Mouse (Mus musculus) spleen, adult 2 months (tissue): ENCODE data around the gene Stox2. TPM values are rescaled to one million over a fixed set of nuclear protein-coding genes. Genes with fewer than 3 reads are reported as not detected.

Experiments used
- DNase-seq, 2 experiments: peaks; one replicate each; pipeline versions ENCODE4 v3.0.0 to v3.0.0-alpha.2; 2012 to 2021; ENCODE audit warnings: low spot score in 2 of 2, low read depth in 1 of 2
- H3K27ac ChIP-seq: fragments of 200-500 bp; 2 replicates; pipeline ENCODE4 v1.5.1; 2012; ENCODE audit warnings: low read length, inconsistent platforms; ENCODE audit not compliant: insufficient read depth
- H3K27me3 ChIP-seq: fragments of 200-500 bp; 2 replicates; pipeline ENCODE4 v1.6.1; 2012; ENCODE audit warnings: mild to moderate bottlenecking, moderate library complexity, low read length, inconsistent platforms; ENCODE audit not compliant: control insufficient read depth, insufficient read depth
- H3K36me3 ChIP-seq: fragments of 200-500 bp; 2 replicates; pipeline ENCODE4 v1.6.1; 2012; ENCODE audit warnings: mild to moderate bottlenecking, low read length, inconsistent platforms; ENCODE audit not compliant: control insufficient read depth, insufficient read depth
- H3K4me1 ChIP-seq: fragments of 200-500 bp; 2 replicates; pipeline ENCODE4 v1.6.1; 2011; ENCODE audit warnings: inconsistent platforms; ENCODE audit not compliant: control insufficient read depth, insufficient read depth, insufficient read length
- H3K4me3 ChIP-seq: fragments of 200-500 bp; 2 replicates; pipeline ENCODE4 v1.5.1; 2011; ENCODE audit warnings: mild to moderate bottlenecking, inconsistent platforms; ENCODE audit not compliant: insufficient read depth, insufficient read length; ENCODE audit errors: extremely low read depth
- CTCF ChIP-seq: fragments of 200-500 bp; IDR thresholded peaks from 2 replicates; pipeline ENCODE4 v1.5.1; 2011; ENCODE audit warnings: mild to moderate bottlenecking, inconsistent platforms; ENCODE audit not compliant: insufficient read depth, insufficient read length, insufficient replicate concordance; ENCODE audit errors: extremely low read depth
- POLR2A ChIP-seq: fragments of 200-500 bp; IDR thresholded peaks from 2 replicates; pipeline ENCODE4 v1.6.1; 2011; ENCODE audit warnings: low read depth, low read length, inconsistent platforms
- WGBS: fragments of 180-500 bp; shearing (Covaris S2); methylation state at CpG from one replicate; pipeline ENCODE4 v1.1.7; 2018; 5-methylcytosine and 5-hydroxymethylcytosine counted together
- polyA plus RNA-seq: library from polyadenylated mRNA; depleted of rRNA; stranded (reverse); fragments of >200 nt; gene quantifications from 2 replicates; pipeline ENCODE4 v1.2.3, GENCODE M21; 2012

Stox2 gene
- polyA plus RNA-seq, 1 experiment = 0.50 TPM

DNA sequence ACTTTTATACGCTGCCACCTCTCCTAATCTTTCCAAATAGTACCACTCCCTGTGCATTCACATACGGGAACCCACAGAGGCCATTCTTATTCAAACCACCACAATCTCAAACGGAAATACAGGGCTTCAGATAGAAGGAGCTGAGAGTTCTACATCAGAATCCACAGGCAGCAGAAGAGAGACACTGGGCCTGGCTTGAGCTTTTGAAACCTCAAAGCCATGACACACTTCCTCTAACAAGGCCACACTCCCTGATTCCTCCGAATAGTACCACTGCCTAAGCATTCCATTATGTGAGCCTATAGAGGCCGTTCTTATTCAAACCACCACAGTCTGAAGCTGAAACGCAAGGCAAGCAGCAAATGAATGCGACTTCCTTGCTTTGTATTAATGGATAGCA is 69.5 kb downstream of the Stox2 start:
- Histone ChIP-seq H3K4me1 (no peaks in the 10 kb centered on the region), H3K27me3 (no peaks in the 10 kb centered on the region), H3K4me3 (no peak overlapping the region), H3K27ac (no peak overlapping the region), H3K36me3 (no peaks in the 10 kb centered on the region)
- no peak for DNase-seq
- TF ChIP-seq POLR2A (no peak), CTCF (no peak)
- 92% methylated on average over 7 of the region's 7 CpGs for WGBS

DNA sequence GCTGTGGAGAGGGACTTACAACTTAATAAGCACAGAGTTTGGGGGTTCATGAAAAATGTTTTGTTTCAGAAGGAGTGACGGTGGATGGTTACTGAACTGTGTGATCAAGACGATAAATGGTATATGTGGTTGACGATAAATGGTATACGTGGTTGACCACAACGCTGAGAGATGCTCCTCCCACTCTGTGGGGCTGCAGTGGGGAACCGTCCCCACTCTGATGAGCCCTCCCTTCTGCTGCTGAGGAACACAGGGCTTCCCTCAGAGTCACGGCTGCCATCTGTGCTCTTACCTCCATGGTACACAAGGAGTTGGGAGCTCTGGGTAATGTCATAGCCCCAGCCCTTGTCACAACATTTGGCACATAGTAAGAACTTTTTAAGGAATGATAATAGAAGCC is 72.4 kb downstream of the Stox2 start:
- H3K36me3 ChIP-seq = no peaks in the 10 kb centered on the region
- H3K27me3 ChIP-seq = no peaks in the 10 kb centered on the region
- 21% methylated on average over 7 of the region's 7 CpGs for WGBS
- no peak for TF ChIP-seq CTCF
- no peak for TF ChIP-seq POLR2A
- no peaks in the 10 kb centered on the region for H3K4me1 ChIP-seq
- H3K27ac ChIP-seq = no peak overlapping the region
- no peak for DNase-seq
- no peak overlapping the region for H3K4me3 ChIP-seq

DNA sequence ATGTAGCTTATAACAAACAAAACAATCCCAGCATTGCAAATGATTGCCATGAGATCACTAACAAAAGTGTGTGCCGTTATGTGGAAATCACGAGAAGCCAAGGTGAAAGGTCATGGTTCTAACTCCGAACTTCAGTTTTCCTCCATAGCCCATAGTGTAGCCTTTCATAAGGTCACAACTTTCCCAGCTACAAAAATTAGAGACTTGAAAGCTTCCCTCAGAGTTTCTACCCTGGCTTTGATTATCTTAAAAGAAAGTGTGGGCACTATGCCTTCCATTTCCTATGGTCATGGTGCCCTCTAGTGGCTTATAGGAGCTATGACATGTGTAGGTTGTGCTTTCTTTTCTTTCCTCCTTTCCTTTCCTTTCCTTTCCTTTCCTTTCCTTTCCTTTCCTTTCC is 74.6 kb downstream of the Stox2 start:
- 67% methylated on average over 3 of the region's 3 CpGs for WGBS
- H3K36me3 ChIP-seq = no peaks in the 10 kb centered on the region

DNA sequence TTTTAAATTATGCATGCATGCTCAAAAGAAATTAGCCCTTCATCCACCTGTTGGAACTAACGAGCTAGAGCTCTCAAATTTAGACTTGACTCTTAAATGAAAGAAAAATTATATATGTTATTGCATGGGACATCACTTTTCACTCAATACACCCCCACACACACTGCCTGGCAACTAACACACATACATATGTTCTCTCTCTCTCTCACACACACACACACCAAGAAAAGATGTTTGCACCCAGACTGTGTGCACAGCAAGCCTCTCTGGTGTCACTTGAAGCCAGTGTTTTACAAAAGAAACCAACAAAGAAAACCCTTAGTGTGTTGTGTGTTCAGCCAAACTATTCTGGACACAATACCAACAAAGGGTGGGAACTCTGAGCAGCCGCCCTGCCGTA is 75.1 kb downstream of the Stox2 start:
- Histone ChIP-seq H3K4me1 (no peaks in the 10 kb centered on the region), H3K36me3 (no peaks in the 10 kb centered on the region), H3K27me3 (no peaks in the 10 kb centered on the region), H3K4me3 (no peak overlapping the region), H3K27ac (no peak overlapping the region)
- TF ChIP-seq CTCF = no peak
- no peak for TF ChIP-seq POLR2A
- DNase-seq = no peak
- 94% methylated on average over 3 of the region's 3 CpGs for WGBS

More for the DNA sequence above, 74.6 kb downstream of the Stox2 start:
- peak; percentile 37; the same call in 1 of the 2 replicates for TF ChIP-seq CTCF
- no peak for TF ChIP-seq POLR2A
- DNase-seq = peak in 1 of 2 experiments; percentile 19
- no peaks in the 10 kb centered on the region for H3K4me1 ChIP-seq
- H3K27me3 ChIP-seq = no peaks in the 10 kb centered on the region
- H3K4me3 ChIP-seq = no peak overlapping the region
- no peak overlapping the region for H3K27ac ChIP-seq

DNA sequence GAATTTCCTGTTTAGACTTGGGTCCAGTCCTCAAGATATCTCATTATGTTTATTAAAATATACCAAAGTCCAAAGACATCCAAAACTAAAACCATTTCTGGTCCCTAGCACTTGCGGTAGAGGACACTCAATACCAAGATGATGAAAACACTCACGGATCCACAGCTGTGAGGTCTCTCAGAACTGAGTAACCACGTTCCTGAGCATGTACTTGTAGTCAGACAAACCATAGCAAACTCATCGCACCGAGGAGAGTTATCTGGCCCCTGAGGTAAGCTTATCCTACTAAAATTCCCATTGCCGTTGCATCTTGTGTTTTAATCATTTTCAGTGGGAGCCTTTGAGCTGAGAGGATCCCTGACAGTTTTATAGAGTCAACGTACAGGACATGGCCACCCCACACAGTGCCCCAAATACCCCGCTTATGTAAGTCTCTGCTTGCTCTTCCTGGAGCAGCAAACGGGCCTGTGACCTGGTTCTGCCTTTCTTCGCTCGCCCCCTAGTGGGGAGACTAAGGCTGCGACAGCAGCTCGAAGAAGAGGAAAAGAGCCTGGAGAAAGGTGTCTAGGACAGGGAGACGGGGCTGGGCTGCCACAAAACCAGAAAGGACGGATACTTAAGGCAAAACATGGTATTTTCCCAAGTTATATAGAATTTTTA is 75.6 kb downstream of the Stox2 start:
- H3K4me3 ChIP-seq = no peak overlapping the region
- TF ChIP-seq POLR2A = no peak
- peak; percentile 80; the same call in 1 of the 2 replicates for TF ChIP-seq CTCF
- no peaks in the 10 kb centered on the region for H3K4me1 ChIP-seq
- DNase-seq = peak; percentile 32 to 71
- WGBS = 23% methylated on average over 15 of the region's 15 CpGs
- no peaks in the 10 kb centered on the region for H3K27me3 ChIP-seq
- no peak overlapping the region for H3K27ac ChIP-seq
- H3K36me3 ChIP-seq = no peaks in the 10 kb centered on the region

DNA sequence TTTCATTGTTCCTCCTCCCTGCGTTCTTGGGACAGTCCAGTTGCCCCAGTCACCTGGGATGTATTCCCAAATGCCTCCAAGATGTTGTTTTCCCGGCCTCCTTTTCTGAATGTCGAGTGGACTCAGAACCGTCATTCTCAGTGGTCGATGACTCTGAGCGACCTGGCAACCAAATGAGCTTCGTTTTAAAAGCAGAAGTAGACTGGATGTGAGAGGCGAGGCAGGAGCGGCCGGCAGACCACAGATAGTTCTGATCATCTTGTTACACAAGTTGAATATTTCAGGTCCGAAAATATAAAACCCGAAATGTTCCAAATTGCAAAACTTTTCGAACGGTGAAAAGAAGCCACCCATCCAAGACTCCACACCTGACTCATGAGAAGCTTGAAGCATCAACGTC is 76.2 kb downstream of the Stox2 start:
- no peak for DNase-seq
- TF ChIP-seq CTCF (no peak), POLR2A (no peak)
- no peaks in the 10 kb centered on the region for H3K4me1 ChIP-seq
- whole genome bisulfite sequencing = 41% methylated on average over 15 of the region's 15 CpGs
- H3K4me3 ChIP-seq = no peak overlapping the region
- H3K27ac ChIP-seq = no peak overlapping the region
- H3K36me3 ChIP-seq = no peaks in the 10 kb centered on the region
- H3K27me3 ChIP-seq = no peaks in the 10 kb centered on the region

DNA sequence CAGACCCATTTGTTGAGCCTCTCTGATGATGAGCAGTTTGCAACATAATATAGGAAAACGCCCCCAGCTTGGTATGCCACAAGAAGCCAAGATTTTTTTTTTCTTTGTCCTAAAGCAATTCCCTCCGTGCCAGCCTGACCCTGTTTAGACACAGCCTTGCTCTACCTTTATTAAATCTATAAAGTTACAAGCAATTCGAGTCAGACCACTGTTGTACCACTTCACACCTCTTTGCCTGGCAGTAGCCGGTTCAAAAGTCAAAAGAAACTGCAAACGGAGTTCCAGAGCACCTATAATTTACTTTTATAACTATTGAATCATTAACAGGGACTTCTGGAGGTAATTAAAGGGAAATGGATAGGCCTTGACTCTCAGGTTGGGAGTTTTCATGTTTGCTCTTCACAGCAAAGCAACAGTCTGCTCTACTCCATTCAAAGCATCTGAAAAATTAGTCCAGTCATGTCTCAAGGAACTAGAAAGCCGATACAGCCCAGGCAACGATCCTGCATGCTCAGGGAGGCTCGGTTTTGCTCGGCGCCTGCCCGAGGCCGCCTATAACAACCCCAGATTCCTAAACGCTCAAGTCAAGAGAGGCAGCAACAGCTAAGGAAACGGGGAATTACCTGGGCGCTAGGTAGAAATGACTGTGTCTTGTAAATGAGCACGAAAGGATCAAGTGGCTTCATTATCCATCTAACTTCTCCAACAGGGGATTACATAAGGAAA is 77.0 kb downstream of the Stox2 start:
- Histone ChIP-seq H3K27ac (no peak overlapping the region), H3K4me1 (no peaks in the 10 kb centered on the region), H3K4me3 (no peak overlapping the region), H3K36me3 (no peaks in the 10 kb centered on the region), H3K27me3 (no peaks in the 10 kb centered on the region)
- TF ChIP-seq CTCF = no peak
- TF ChIP-seq POLR2A = no peak
- DNase-seq = no peak
- WGBS = 89% methylated on average over 16 of the region's 16 CpGs
